Mouse (Mus musculus) adrenal gland, adult 2 months (tissue): ENCODE results near the gene Alyref2. TPM values are rescaled to one million over a fixed set of nuclear protein-coding genes. Genes with fewer than 3 reads are reported as not detected.

Experiments used
- polyA plus RNA-seq: library from polyadenylated mRNA; depleted of rRNA; stranded (reverse); fragments of >200 nt; gene quantifications from 2 replicates; pipeline ENCODE4 v1.2.3, GENCODE M21; 2012; rRNA removed
- total RNA-seq, 2 experiments: library from RNA; stranded (reverse); gene quantifications; 2 replicates each; pipeline ENCODE4 v1.2.3; 2021

The Alyref2 gene
- total and polyA plus RNA-seq, 3 experiments = 2.5 to 8.3 (median 3.6) TPM

Other genes with a start within 250 kb of the Alyref2 start
- 10 to 100 TPM; 30.3 to 33.4 TPM for gene B4galt3, start 233.2 kb upstream of the Alyref2 start, total RNA-seq
- 53.0 and 56.7 TPM in 2 replicates for gene B4galt3, start 233.2 kb upstream of the Alyref2 start, polyA plus RNA-seq
- gene Ppox, start 222.3 kb upstream of the Alyref2 start, total RNA-seq = 10 to 100 TPM; 28.6 to 32.2 TPM
- gene Ppox, start 222.3 kb upstream of the Alyref2 start, polyA plus RNA-seq = 44.2 and 55.0 TPM in 2 replicates
- 10 to 100 TPM; 37.5 to 44.9 TPM for gene Usp21, start 215.5 kb upstream of the Alyref2 start, total RNA-seq
- gene Usp21, start 215.5 kb upstream of the Alyref2 start, polyA plus RNA-seq = 61.3 and 61.5 TPM in 2 replicates
- 100 to 1,000 TPM; 121 to 170 TPM for gene Ufc1, start 208.5 kb upstream of the Alyref2 start, total RNA-seq
- gene Ufc1, start 208.5 kb upstream of the Alyref2 start, polyA plus RNA-seq = 19.9 and 20.1 TPM in 2 replicates
- 10 to 100 TPM; 31.7 to 33.5 TPM for gene Dedd, start 174.3 kb upstream of the Alyref2 start, total RNA-seq
- gene Dedd, start 174.3 kb upstream of the Alyref2 start, polyA plus RNA-seq = 19.9 and 20.0 TPM in 2 replicates
- 10 to 100 TPM; 82.6 to 92.9 TPM for gene Nit1, start 157.8 kb upstream of the Alyref2 start, total RNA-seq
- gene Nit1, start 157.8 kb upstream of the Alyref2 start, polyA plus RNA-seq = 70.1 and 74.7 TPM in 2 replicates
- gene Pfdn2, start 157.8 kb upstream of the Alyref2 start, total RNA-seq = 100 to 1,000 TPM; 154 TPM
- gene Pfdn2, start 157.8 kb upstream of the Alyref2 start, polyA plus RNA-seq = 3.5 and 4.0 TPM in 2 replicates
- 1 to 10 TPM; 1.1 to 3.8 TPM for gene Klhdc9, start 142.7 kb upstream of the Alyref2 start, total RNA-seq
- gene Klhdc9, start 142.7 kb upstream of the Alyref2 start, polyA plus RNA-seq = 3.3 and 4.3 TPM in 2 replicates
- gene Nectin4, start 133.4 kb upstream of the Alyref2 start, total RNA-seq = under 1 TPM; 0.09 to 0.14 TPM
- 0.20 and 0.21 TPM in 2 replicates for gene Nectin4, start 133.4 kb upstream of the Alyref2 start, polyA plus RNA-seq
- 1 to 10 TPM; 2.7 to 4.1 TPM for gene Arhgap30, start 114.5 kb upstream of the Alyref2 start, total RNA-seq
- 2.3 and 2.6 TPM in 2 replicates for gene Arhgap30, start 114.5 kb upstream of the Alyref2 start, polyA plus RNA-seq
- gene Usf1, start 92.2 kb upstream of the Alyref2 start, total RNA-seq = 10 to 100 TPM; 50.9 to 68.8 TPM
- gene Usf1, start 92.2 kb upstream of the Alyref2 start, polyA plus RNA-seq = 71.6 and 85.0 TPM in 2 replicates
- 1 to 10 TPM; 3.0 to 5.0 TPM for gene Tstd1, start 84.6 kb upstream of the Alyref2 start, total RNA-seq
- gene Tstd1, start 84.6 kb upstream of the Alyref2 start, polyA plus RNA-seq = 0.49 and 0.99 TPM in 2 replicates
- gene F11r, start 65.9 kb upstream of the Alyref2 start, total RNA-seq = 10 to 100 TPM; 29.7 to 45.8 TPM
- gene F11r, start 65.9 kb upstream of the Alyref2 start, polyA plus RNA-seq = 23.5 and 25.1 TPM in 2 replicates
- gene Itln1, start 31.8 kb downstream of the Alyref2 start, total RNA-seq = not detected
- gene Itln1, start 31.8 kb downstream of the Alyref2 start, polyA plus RNA-seq = not detected in 2 replicates
- 1 to 10 TPM in 1 of 2 experiments, under 1 TPM in 1; 0.84 to 1.2 TPM for gene Cd244a, start 55.7 kb downstream of the Alyref2 start, total RNA-seq
- 0.12 and 0.15 TPM in 2 replicates for gene Cd244a, start 55.7 kb downstream of the Alyref2 start, polyA plus RNA-seq
- 1 to 10 TPM in 1 of 2 experiments, under 1 TPM in 1; 0.97 to 1.0 TPM for gene Ly9, start 103.9 kb downstream of the Alyref2 start, total RNA-seq
- gene Ly9, start 103.9 kb downstream of the Alyref2 start, polyA plus RNA-seq = 0.20 and 0.29 TPM in 2 replicates
- gene Slamf7, start 149.6 kb downstream of the Alyref2 start, total RNA-seq = 1 to 10 TPM in 1 of 2 experiments, under 1 TPM in 1; 0.86 to 1.3 TPM
- gene Slamf7, start 149.6 kb downstream of the Alyref2 start, polyA plus RNA-seq = 0.07 and 0.13 TPM in 2 replicates
- 1 to 10 TPM; 3.1 TPM for gene Cd48, start 178.5 kb downstream of the Alyref2 start, total RNA-seq
- gene Cd48, start 178.5 kb downstream of the Alyref2 start, polyA plus RNA-seq = 1.4 TPM in 2 replicates